Mouse (Mus musculus): ENCODE measurements at regions not wholly inside any gene's neighbourhood (a gene's known extent, or its start where the extent isn't known, plus 50 kb on each side); places are given as distances from the start of the nearest gene placed in this dataset.

GRCm38 (mm10) chr11:90981626-90982025 lies 293.5 kb upstream of the Tom1l1 start:
- no peak for DNase-seq

GRCm38 (mm10) chr11:90978234-90978633 lies 290.1 kb upstream of the Tom1l1 start:
- DNase-seq: no peak

- no peak for DNase-seq
Observed at GRCm38 (mm10) chr11:90941076-90941475, 252.9 kb upstream of the Tom1l1 start.

GRCm38 (mm10) chr11:90925738-90926137 lies 237.6 kb upstream of the Tom1l1 start:
- no peak for DNase-seq

GRCm38 (mm10) chr11:90917782-90918181 lies 229.6 kb upstream of the Tom1l1 start:
- DNase-seq: no peak

- DNase-seq: no peak
Observed at GRCm38 (mm10) chr11:90894236-90894635, 206.1 kb upstream of the Tom1l1 start.

- no peak for DNase-seq
Observed at GRCm38 (mm10) chr11:90873122-90873521, 185.0 kb upstream of the Tom1l1 start.

- DNase-seq: no peak
Observed at GRCm38 (mm10) chr11:90871686-90872085, 183.5 kb upstream of the Tom1l1 start.

GRCm38 (mm10) chr11:90863981-90864760 lies 176.0 kb upstream of the Tom1l1 start:
- DNase-seq: no peak

- no peak for DNase-seq
Observed at GRCm38 (mm10) chr11:90855731-90856130, 167.6 kb upstream of the Tom1l1 start.

GRCm38 (mm10) chr11:90855324-90855723 lies 167.2 kb upstream of the Tom1l1 start:
- no peak for DNase-seq

GRCm38 (mm10) chr11:90851221-90851620 lies 163.1 kb upstream of the Tom1l1 start:
- no peak for DNase-seq

GRCm38 (mm10) chr11:90844925-90845319 lies 156.8 kb upstream of the Tom1l1 start:
- no peak for DNase-seq

- DNase-seq: no peak
Observed at GRCm38 (mm10) chr11:90844266-90844924, 156.2 kb upstream of the Tom1l1 start.

GRCm38 (mm10) chr11:90838161-90838560 lies 150.0 kb upstream of the Tom1l1 start:
- no peak for DNase-seq

- no peak for DNase-seq
Observed at GRCm38 (mm10) chr11:90824761-90825160, 136.6 kb upstream of the Tom1l1 start.

- DNase-seq: no peak
Observed at GRCm38 (mm10) chr11:90816727-90817126, 128.6 kb upstream of the Tom1l1 start.

- DNase-seq: no peak
Observed at GRCm38 (mm10) chr11:90814471-90814870, 126.3 kb upstream of the Tom1l1 start.

GRCm38 (mm10) chr11:90812971-90813370 lies 124.8 kb upstream of the Tom1l1 start:
- DNase-seq: no peak

GRCm38 (mm10) chr11:90812530-90812929 lies 124.4 kb upstream of the Tom1l1 start:
- no peak for DNase-seq

- DNase-seq: no peak
Observed at GRCm38 (mm10) chr11:90808443-90808842, 120.3 kb upstream of the Tom1l1 start.

- DNase-seq: no peak
Observed at GRCm38 (mm10) chr11:90807343-90807742, 119.2 kb upstream of the Tom1l1 start.

- no peak for DNase-seq
Observed at GRCm38 (mm10) chr11:90802569-90803363, 114.6 kb upstream of the Tom1l1 start.

All from gastrocnemius, postnatal 10 days (tissue).